Mouse (Mus musculus) inflammation-experienced regulatory T-cells, adult 6 months (primary cell): ENCODE measurements around the gene Wdr78. TPM values are rescaled to one million over a fixed set of nuclear protein-coding genes. Genes with fewer than 3 reads are reported as not detected.

Source experiments
- ATAC-seq: one replicate; pipeline ENCODE4 v1.8.0; 2017
- polyA plus RNA-seq, 3 experiments: library from polyadenylated mRNA; unstranded; fragments of 100-300 nt; shearing (Covaris generic); gene quantifications; one replicate each; pipeline ENCODE4 v1.2.1; 2017

Wdr78 gene
- polyA plus RNA-seq, 3 experiments from 2014 or later: 1.2 to 2.1 (median 1.4) TPM

GRCm38 (mm10) chr4:103048046-103048445 lies 66.3 kb downstream of the Wdr78 start:
- ATAC-seq: no peak

DNA sequence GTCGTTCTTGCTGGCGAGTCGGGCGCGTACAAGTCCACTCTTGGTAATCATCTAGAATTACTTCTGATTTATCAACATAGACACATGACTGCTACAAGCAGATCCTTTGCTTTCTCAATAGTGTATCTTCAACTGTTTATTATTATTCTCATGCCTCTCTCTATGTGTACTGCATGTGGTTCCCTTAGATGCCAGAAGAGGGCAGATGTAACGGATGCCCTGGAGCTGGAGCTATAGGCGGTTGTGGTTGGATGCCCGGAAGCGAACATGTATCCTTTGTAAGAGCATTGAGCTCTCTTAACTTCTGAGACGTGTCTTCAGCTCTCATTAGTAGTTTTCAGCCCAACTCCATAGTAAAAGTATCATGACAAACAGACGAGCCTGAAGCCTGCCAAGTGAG lies 71.4 kb downstream of the Wdr78 start:
- no peak for ATAC-seq

GRCm38 (mm10) chr4:103039838-103040191 lies 74.5 kb downstream of the Wdr78 start:
- ATAC-seq: no peak

- peak; percentile 54 for ATAC-seq
These were observed 75.1 kb downstream of the Wdr78 start for GRCm38 (mm10) chr4:103039103-103039837.

- ATAC-seq: no peak
These were observed 85.9 kb downstream of the Wdr78 start for GRCm38 (mm10) chr4:103028177-103029088.

GRCm38 (mm10) chr4:103027745-103028144 lies 86.6 kb downstream of the Wdr78 start:
- no peak for ATAC-seq

GRCm38 (mm10) chr4:103026621-103027020 lies 87.7 kb downstream of the Wdr78 start, which contains the start of gene Insl5:
TSS of gene Insl5 (minus strand) at chr4:103026842.
- no peak for ATAC-seq

- ATAC-seq: no peak
These were observed 100.9 kb downstream of the Wdr78 start for GRCm38 (mm10) chr4:103013490-103013889.

DNA sequence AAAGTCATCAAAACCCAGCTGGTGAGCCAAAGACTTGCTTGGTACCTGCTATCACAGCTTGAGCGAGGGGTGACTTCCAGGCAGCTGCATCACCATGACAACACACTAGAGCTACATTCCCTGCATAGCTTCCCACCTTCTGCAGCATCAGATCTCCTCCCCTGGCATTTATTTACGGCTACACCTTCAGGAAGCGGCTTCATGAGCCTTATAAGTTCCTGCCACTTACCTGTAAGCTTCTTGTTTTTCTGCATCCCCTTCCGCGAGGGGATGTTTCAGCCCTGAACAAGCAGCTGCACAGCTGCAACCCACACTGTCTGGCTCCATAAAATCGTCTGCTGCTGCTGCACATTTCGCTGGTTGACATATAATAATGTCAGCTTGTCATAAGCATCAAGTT lies 102.5 kb downstream of the Wdr78 start:
- no peak for ATAC-seq

DNA sequence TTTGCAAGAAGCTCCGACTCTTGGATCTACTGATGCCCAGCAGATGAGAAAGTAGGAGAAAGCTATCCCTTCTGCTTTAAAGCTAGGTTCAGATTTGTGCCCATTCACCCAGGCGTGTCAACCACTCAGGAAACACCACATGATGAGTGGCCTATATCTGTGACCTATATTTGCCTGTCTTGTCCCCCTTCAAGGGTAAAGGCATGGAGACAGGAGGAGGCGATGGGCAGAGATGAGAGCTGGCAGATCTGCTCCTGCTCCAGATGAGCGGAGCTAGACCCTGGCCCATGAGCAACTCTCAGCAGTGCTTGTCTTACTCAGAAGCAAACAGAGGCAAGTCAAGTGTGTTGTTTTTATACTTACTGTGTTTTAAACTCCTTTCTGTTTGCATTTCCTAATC lies 103.6 kb downstream of the Wdr78 start:
- no peak for ATAC-seq

GRCm38 (mm10) chr4:103006943-103007418 lies 107.4 kb downstream of the Wdr78 start:
- ATAC-seq: peak; percentile 84

GRCm38 (mm10) chr4:103006266-103006665 lies 108.1 kb downstream of the Wdr78 start:
- ATAC-seq: no peak

DNA sequence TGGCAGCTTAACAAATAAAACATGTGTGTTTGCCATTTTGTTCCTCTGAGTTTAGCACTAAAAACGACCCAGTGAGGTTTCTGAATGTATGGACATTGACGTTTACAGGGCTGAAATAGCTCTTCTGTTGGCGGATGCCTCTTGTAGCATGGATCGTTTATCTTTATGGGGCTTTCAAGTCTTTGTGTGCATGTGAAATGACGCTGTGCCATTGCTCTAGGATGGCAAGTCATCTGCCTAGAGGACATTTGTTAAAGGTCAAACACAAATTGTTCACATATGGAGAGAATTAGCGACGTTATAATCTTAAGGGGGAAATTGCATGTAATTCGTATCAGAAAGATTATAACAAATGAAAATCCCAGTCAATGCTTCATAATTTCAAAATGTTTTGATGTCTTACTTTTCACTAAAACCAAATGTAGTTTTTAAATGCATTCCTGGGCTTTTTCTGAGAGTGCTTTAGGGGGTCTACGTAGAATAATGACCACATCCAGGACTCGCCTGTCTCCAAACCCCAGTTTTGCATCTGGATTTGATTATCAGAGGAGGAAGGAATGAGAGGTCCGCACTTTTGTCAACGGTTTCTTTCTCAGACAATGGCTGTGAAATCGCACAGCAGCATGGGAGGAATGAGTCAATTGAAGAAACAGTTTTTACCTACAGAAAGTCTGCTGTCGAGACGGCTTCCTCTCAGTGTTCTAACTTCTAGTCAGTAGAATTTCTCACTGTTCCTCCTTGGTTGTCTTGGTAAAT lies 109.0 kb downstream of the Wdr78 start:
- no peak for ATAC-seq

- no peak for ATAC-seq
These were observed 109.7 kb downstream of the Wdr78 start for GRCm38 (mm10) chr4:103004681-103005080.

DNA sequence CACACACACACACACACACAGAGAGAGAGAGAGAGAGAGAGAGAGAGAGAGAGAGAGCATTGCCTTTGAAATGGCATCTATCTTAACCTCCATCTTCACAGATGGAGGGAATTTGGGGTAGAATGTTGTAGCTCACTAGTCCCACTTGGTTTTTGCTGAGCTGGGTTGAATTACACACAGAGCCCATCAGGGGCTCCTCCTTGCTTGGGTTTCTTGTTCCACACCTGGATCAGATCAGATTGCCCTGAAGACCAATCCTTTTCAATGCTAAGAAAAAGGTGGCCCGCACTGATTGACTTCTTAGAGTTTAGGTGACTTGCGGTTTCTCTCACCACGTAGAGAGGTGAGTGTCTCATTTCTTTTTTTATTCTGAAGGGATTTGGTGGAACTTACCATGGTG lies 122.7 kb downstream of the Wdr78 start:
- ATAC-seq: no peak

- peak; percentile 49 for ATAC-seq
These were observed 123.6 kb downstream of the Wdr78 start for GRCm38 (mm10) chr4:102990595-102991340.

- no peak for ATAC-seq
These were observed 124.3 kb downstream of the Wdr78 start for GRCm38 (mm10) chr4:102990016-102990415.

- peak; percentile 26 for ATAC-seq
These were observed 125.0 kb downstream of the Wdr78 start for GRCm38 (mm10) chr4:102989391-102989790.

DNA sequence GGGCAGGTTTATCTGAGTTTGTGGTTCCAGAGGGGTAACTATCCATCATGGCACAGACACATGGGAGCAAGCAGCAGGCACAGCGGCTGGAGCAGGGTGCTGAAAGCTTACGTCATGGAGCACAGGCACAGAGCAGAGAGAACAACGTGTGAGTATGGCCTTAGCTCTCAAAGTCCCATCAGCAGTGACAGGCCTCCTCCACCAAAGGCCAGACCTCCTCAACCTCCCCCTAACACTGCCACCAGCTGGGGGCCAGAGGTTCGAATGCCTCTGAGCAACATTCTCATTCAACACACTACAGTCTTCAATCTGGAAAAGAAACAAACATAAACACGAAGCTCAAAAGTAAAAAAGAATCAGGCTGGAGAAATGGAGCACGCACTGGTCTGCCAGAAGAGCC lies 125.8 kb downstream of the Wdr78 start:
- no peak for ATAC-seq
